Mouse (Mus musculus): ENCODE data around the gene Gipc2. TPM values are rescaled to one million over a fixed set of nuclear protein-coding genes. Genes with fewer than 3 reads are reported as not detected.

Gipc2 gene
- polyA plus RNA-seq (2016; fragmentation: Nextera tagmentation; extraction: Ambion mirVana), result 11.3 and 12.3 TPM in 2 replicates

DNA sequence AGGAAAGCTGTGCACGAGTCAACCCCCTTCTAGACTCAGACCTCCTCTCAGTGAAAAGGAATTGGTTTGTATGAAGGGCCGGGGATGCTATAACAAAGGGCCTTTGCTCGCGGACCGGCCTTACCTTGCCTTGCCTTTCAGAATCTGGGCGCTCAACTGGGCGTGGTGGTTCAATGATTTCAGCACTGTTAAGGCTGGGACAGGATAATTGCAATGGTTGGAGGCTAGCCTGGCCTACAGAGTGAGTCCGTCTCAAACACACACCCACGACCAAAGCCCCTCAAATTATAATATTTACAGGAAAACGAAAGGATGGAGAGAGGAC lies at the start of gene Gipc2:
Gene Gipc2, minus strand, starts transcription at position 132 of the 325 bp plus-strand sequence.
- 0 out of 2 replicates have a peak within 1 kb of the TSS, but pooled peaks have one; percentile 43 for H3K9ac ChIP-seq
- peaks cover 50% of the 10 kb centered on the region for H3K27me3 ChIP-seq (replicated peaks)
- H3K9me3 ChIP-seq (replicated peaks), result no peaks in the 10 kb centered on the region
- peak within 1 kb of the TSS; percentile 68 for H3K4me2 ChIP-seq
- H3K4me1 ChIP-seq, result peaks cover 43% of the 10 kb centered on the region
- WGBS (ENCODE audit: insufficient replicate concordance), result 13% methylated on average over 10 of the region's 10 CpGs
- H3K36me3 ChIP-seq, result no peaks in the 10 kb centered on the region
- H3K27ac ChIP-seq, result peak within 1 kb of the TSS; percentile 43; the same call in 1 of the 2 replicates
- no peak for ATAC-seq
- peak within 1 kb of the TSS; percentile 55 for H3K4me3 ChIP-seq

DNA sequence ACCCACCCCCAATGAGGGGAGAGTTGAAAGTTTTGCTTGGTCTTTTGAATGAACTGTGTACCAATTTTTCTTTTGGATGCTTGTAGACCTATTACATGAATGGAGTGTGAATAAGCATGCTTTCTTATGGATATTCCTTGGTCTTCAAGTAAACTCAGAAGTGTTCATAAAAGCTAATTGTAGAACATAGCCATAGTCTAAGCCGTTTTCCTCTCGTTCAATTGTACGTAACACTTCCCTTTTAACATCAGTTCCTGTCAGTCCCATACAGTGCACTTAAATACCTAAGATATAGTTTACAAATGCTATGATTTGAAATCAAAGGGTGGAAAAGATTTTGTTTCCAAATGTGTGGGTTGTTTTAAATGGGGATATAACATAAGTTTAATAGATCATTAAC lies 47.4 kb upstream of the Gipc2 start:
- Histone ChIP-seq H3K4me1 (peaks cover 27% of the 10 kb centered on the region), H3K36me3 (peaks cover 55% of the 10 kb centered on the region), H3K4me3 (peak overlapping the region; percentile 95), H3K4me2 (peak overlapping the region; percentile 88), H3K9me3 (replicated peaks) (no peaks in the 10 kb centered on the region), H3K27me3 (replicated peaks) (no peaks in the 10 kb centered on the region), H3K9ac (0 out of 2 replicates have a peak overlapping the region, but pooled peaks have one; percentile 99), H3K27ac (no peak overlapping the region)
- 36% methylated on average over 3 of the region's 3 CpGs for WGBS (ENCODE audit: insufficient replicate concordance)
- no peak for ATAC-seq

DNA sequence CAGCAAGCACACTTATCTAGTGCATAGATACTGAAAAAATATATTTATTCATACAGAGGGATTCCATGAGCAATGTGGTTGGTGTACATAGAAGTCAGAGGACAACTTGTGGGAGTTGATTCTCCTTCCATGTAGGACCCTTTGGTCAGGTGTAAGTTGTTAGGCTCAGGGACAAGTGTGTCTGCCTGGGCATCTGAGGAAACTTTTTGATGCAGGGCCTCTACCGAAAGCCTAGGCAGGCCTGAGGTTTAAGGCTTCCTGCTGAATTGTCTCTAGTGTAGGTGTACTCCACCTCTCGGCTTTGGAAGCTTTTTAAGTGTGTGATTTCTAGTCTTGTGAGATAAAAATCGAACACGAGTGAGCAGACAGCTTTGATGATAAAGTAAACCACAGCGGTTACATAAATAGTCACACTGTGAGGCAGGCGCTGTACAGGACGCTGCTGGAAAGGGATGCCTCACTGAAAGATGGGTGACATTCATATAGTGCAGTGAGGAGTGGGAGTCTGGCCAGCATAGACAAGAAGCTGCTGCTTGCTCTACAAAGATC lies 45.8 kb upstream of the Gipc2 start:
- peaks cover 42% of the 10 kb centered on the region for H3K4me1 ChIP-seq
- peak overlapping the region; percentile 88 for H3K4me2 ChIP-seq
- H3K9ac ChIP-seq, result peak overlapping the region; percentile 99
- ATAC-seq, result no peak
- H3K36me3 ChIP-seq, result peaks cover 48% of the 10 kb centered on the region
- 3% methylated on average over 7 of the region's 7 CpGs for WGBS (ENCODE audit: insufficient replicate concordance)
- peak overlapping the region; percentile 95 for H3K27ac ChIP-seq
- H3K4me3 ChIP-seq, result peak overlapping the region; percentile 95
- H3K27me3 ChIP-seq (replicated peaks), result no peaks in the 10 kb centered on the region
- H3K9me3 ChIP-seq (replicated peaks), result no peaks in the 10 kb centered on the region

DNA sequence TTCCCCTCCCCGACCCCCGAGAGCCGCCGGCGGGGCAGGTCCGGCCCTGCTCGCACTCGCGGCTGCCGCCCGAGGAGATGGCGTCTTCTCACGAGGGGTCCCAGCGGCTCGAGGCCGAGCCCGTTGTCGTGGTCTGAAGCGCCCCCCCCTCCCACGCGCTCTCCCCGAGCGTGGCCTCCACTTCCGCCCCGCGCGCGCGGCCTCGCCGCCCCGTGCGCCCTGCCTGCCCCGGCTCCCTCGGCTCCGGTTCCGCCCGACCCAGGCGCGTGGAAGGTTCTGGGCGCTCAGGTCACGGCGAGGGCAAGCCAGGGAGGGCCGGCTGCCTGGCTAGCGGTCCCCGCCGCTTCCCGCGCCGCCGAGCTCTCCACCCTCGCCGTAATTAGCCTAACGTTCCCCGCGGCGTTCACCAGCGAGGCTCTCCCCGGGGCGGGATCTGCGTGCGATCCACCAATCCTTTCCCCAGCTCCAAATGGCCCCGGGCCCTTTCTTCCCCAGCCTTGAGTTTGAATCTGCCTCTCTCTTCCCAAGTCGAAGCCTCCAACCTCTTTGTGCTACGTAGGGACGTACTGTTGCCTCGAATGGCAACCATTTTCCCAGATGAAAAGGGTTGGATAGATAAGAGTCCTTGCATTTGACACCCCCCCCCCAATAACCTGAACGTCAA lies 44.8 kb upstream of the Gipc2 start:
- peak overlapping the region; percentile 88 for H3K4me2 ChIP-seq
- WGBS (ENCODE audit: insufficient replicate concordance), result 1% methylated on average over 67 of the region's 68 CpGs
- peaks cover 39% of the 10 kb centered on the region for H3K36me3 ChIP-seq
- peak overlapping the region; percentile 95 for H3K27ac ChIP-seq
- no peaks in the 10 kb centered on the region for H3K27me3 ChIP-seq (replicated peaks)
- no peaks in the 10 kb centered on the region for H3K9me3 ChIP-seq (replicated peaks)
- H3K9ac ChIP-seq, result peak overlapping the region; percentile 99
- H3K4me3 ChIP-seq, result peak overlapping the region; percentile 95
- peaks cover 46% of the 10 kb centered on the region for H3K4me1 ChIP-seq
- peak; percentile 50 for ATAC-seq

DNA sequence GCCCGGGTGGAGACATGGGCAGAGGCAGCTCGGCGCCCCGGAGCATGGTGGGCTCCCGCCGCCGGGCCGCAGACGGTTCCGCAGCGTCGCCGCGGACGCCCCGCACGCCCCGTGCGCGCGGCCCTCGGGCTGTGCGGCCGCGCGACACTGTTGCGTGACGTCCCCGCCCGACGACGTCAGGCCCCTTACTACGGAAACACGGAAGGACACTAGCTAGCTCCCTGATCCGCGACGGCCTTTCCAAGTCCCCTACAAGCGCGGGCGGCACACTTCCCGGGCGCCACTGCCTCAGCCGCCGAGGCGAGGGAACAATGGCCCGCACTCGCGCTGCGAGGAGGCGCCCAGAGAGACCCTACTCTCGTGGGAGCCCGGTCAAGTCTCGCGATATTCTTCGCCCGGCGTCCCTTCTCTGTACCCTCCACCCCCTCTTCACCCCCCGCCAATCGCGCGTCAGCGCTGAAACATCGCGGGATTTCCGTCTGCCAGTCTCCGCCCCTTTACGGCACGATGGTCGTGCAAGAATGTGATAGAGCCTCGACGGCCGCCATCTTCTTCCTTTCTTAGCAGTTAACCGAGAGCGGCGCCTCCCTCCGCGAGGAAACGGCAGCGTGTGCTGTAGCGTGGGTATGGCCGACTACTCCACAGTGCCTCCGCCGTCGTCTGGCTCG lies 44.1 kb upstream of the Gipc2 start, which contains the start of the genes Dnajb4 and Fubp1:
Gene Dnajb4, minus strand, starts transcription at position 336 of the 668 bp plus-strand sequence.
Gene Fubp1, plus strand, starts transcription at position 456 of the 668 bp plus-strand sequence.
- H3K9me3 ChIP-seq (replicated peaks), result no peaks in the 10 kb centered on the region
- peak within 1 kb of the TSS; percentile 97 for H3K27ac ChIP-seq
- H3K9ac ChIP-seq, result peak within 1 kb of the TSS; percentile 99
- H3K27me3 ChIP-seq (replicated peaks), result no peaks in the 10 kb centered on the region
- peaks cover 46% of the 10 kb centered on the region for H3K4me1 ChIP-seq
- H3K4me2 ChIP-seq, result peak within 1 kb of the TSS; percentile 88
- peak within 1 kb of the TSS; percentile 95 for H3K4me3 ChIP-seq
- under 1% methylated on average over 85 of the region's 85 CpGs for WGBS (ENCODE audit: insufficient replicate concordance)
- ATAC-seq, result peak; percentile 92
- peaks cover 32% of the 10 kb centered on the region for H3K36me3 ChIP-seq

DNA sequence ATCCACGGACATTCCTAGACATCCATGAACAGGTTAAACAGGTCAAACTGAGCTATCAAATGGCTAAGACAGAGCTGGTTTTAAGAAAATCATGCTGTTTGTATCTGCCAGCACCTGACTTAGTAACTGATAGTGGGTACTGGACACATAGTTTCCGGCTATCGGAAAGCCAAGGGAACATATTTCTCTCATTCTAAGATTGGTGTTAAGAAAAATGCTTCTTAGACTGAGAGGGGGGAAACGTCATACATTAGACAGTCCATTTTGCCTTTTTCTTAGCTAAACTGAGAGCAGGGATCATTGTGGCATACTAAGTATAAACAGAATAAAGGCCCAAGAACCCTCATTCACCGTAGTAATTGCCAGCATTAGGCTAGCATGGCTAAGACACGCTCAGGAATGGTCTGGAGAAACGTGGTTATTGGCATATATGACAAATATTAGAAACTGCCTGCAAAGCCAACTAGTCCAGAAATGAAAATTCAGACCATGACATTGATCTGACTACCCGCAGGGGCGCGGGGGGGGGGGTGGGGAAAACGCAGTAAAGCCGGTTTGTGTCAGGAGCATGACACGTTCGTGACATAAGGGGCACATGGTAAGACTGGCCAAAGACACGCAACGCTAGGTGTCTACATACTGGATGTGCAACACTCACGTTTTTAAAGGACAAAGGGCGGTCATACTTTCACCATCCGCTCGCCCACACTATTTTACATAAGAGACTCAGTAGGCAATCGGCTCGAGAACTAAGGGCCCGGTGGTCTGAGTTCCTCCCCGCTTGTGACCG lies 43.3 kb upstream of the Gipc2 start:
- Histone ChIP-seq H3K27me3 (replicated peaks) (no peaks in the 10 kb centered on the region), H3K4me2 (peak overlapping the region; percentile 86), H3K27ac (peak overlapping the region; percentile 97), H3K9me3 (replicated peaks) (no peaks in the 10 kb centered on the region), H3K9ac (peak overlapping the region; percentile 99), H3K36me3 (peaks cover 26% of the 10 kb centered on the region), H3K4me1 (peaks cover 50% of the 10 kb centered on the region), H3K4me3 (peak overlapping the region; percentile 95)
- WGBS (ENCODE audit: insufficient replicate concordance), result 5% methylated on average over 25 of the region's 25 CpGs
- ATAC-seq, result peak; percentile 22

DNA sequence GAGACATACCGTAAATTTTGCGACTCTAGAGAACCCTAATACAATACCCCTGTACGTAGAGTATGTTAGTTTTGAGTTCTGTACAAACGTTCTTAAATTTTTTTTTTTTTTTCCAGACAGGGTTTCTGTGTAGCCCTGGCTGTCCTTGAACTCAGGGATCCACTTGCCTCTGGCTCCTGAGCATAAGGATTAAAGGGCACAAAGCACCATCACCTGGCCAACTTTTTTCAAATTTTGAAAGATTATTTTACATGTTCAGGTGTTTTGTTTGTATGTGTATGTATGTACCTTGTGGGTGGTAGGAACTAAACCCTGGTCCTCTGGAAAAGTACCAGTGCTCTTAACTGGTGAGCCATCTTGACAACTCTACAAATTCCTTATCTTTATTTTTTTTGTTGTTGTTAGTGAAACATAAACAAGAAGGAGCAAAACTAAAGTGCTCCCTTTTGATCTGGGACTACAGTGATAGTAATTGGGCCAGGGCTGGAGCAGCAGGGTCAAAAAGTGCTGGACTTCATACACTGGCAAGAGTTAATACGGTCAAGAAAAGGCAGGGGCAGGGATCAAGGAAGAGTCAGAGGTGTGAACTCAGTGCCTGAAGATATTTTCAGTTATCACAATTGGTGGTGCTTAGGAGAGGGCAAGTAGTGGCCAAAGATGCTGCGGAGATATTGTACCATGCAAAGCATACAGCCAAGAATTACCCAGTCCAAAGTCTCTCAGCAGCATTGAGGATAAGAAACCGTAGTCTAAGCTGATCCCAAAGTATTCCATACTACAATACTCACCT lies 42.3 kb upstream of the Gipc2 start:
- Histone ChIP-seq H3K9ac (no peak overlapping the region), H3K4me3 (peak overlapping the region; percentile 95), H3K4me2 (peak overlapping the region; percentile 86), H3K4me1 (peaks cover 58% of the 10 kb centered on the region), H3K9me3 (replicated peaks) (no peaks in the 10 kb centered on the region), H3K36me3 (peaks cover 24% of the 10 kb centered on the region), H3K27me3 (replicated peaks) (no peaks in the 10 kb centered on the region), H3K27ac (peak overlapping the region; percentile 7; the same call in 1 of the 2 replicates)
- no peak for ATAC-seq
- 85% methylated on average over 7 of the region's 7 CpGs for WGBS (ENCODE audit: insufficient replicate concordance)

DNA sequence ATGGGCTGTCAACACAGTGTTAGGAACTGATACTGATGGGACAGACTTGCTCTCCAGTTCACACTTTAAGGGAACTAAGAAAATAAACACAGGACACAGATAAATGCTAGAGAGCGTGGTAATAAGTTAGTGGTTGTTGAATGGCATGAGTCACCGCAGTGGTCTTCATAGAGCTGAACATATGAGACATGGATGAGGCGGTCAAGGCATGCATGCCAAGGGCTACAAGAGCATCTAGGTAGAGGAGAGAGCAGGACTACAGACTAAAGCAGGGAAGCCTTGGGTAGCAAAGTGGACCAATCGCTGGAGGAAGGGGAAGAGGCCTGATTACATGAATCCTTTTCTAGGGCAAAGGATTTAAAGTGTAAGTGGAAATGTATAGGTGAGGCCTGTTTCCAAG lies 41.1 kb upstream of the Gipc2 start:
- WGBS (ENCODE audit: insufficient replicate concordance), result 89% methylated on average over 4 of the region's 4 CpGs

DNA sequence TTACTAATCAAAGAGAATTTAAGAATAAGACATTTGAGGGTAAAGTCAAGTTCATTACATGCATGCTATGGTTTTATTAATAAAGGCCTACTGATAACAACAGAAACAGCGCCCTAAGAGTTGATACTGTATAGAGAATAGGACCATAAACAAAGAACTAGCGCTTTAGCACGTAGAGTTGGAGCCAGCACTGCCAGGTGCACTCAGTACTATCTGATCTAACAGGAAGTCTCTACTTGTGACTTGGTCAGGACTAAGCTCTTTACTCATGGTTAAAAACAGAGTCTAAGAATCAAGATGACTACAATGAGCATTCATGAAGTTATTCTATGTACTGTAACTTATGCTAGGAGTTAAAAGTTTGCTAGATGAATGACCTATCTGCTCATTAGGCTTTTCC lies 38.5 kb upstream of the Gipc2 start:
- no peaks in the 10 kb centered on the region for H3K9me3 ChIP-seq (replicated peaks)
- H3K9ac ChIP-seq, result no peak overlapping the region
- no peak overlapping the region for H3K4me3 ChIP-seq
- no peak overlapping the region for H3K4me2 ChIP-seq
- no peak overlapping the region for H3K27ac ChIP-seq
- 66% methylated on average over 3 of the region's 3 CpGs for WGBS (ENCODE audit: insufficient replicate concordance)
- H3K4me1 ChIP-seq, result peaks cover 40% of the 10 kb centered on the region
- no peak for ATAC-seq
- H3K27me3 ChIP-seq (replicated peaks), result no peaks in the 10 kb centered on the region
- peaks cover 9% of the 10 kb centered on the region for H3K36me3 ChIP-seq

More for the DNA sequence above, 41.1 kb upstream of the Gipc2 start:
- H3K4me2 ChIP-seq, result no peak overlapping the region
- H3K4me1 ChIP-seq, result peaks cover 46% of the 10 kb centered on the region
- no peaks in the 10 kb centered on the region for H3K9me3 ChIP-seq (replicated peaks)
- ATAC-seq, result no peak
- H3K9ac ChIP-seq, result no peak overlapping the region
- H3K27me3 ChIP-seq (replicated peaks), result no peaks in the 10 kb centered on the region
- H3K36me3 ChIP-seq, result peaks cover 13% of the 10 kb centered on the region
- H3K27ac ChIP-seq, result no peak overlapping the region
- H3K4me3 ChIP-seq, result no peak overlapping the region

DNA sequence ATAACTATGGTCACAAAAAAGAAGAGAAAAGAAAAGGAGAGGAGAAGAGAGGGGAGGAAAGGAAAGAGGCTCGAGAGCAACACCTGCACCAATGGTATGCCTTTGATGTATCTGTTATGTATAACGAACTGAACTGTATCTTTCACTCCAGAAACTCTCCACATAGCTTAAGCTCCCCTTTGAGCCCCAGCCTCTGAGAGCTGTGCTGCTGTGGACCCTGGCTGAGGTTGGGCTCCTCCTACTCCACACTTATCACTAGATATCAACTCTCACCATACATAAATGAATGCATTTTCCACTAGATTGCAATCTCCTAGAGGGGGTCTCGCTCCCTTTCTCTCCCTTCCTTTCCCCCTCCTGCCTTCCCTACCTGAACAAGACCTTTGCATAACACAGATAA lies 38.0 kb upstream of the Gipc2 start:
- Histone ChIP-seq H3K9me3 (replicated peaks) (no peaks in the 10 kb centered on the region), H3K27ac (peak overlapping the region; percentile 41), H3K4me3 (no peak overlapping the region), H3K4me2 (no peak overlapping the region), H3K36me3 (peaks cover 9% of the 10 kb centered on the region), H3K4me1 (peaks cover 41% of the 10 kb centered on the region), H3K9ac (no peak overlapping the region), H3K27me3 (replicated peaks) (no peaks in the 10 kb centered on the region)
- ATAC-seq, result peak; percentile 28
- WGBS (ENCODE audit: insufficient replicate concordance), result 35% methylated on average over 3 of the region's 3 CpGs

DNA sequence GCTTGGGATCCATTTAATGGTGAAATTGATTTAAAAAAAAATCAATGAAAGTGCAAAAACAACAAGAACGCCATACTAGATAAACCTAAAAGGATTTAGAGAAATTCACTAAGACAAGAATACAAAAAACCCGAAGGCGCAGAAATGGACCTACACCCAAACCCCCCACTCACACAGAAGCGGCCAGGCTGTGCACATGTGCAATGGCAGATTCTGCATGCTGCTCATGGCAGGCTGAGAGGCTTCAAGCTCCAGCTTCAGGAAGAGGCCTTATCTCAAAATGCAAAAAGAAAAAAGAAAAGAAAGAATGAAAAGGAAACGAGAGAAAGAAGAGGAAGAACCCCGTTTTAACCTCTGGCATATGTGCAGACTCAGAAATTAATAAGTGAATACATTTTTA lies 37.4 kb upstream of the Gipc2 start:
- no peak overlapping the region for H3K27ac ChIP-seq
- WGBS (ENCODE audit: insufficient replicate concordance), result 68% methylated on average over 6 of the region's 6 CpGs
- no peak overlapping the region for H3K4me2 ChIP-seq
- H3K36me3 ChIP-seq, result peaks cover 9% of the 10 kb centered on the region
- H3K4me3 ChIP-seq, result no peak overlapping the region
- no peak for ATAC-seq
- no peaks in the 10 kb centered on the region for H3K9me3 ChIP-seq (replicated peaks)
- no peaks in the 10 kb centered on the region for H3K27me3 ChIP-seq (replicated peaks)
- H3K4me1 ChIP-seq, result peaks cover 41% of the 10 kb centered on the region
- no peak overlapping the region for H3K9ac ChIP-seq

All from liver, embryonic 12.5 days (tissue).